Mouse (Mus musculus) hindbrain, embryonic 10.5 days (tissue): ENCODE data around the gene Zbtb11. TPM values are rescaled to one million over a fixed set of nuclear protein-coding genes. Genes with fewer than 3 reads are reported as not detected.
"Not testable (repeated sequence)": the region's sequence is repeated elsewhere in the genome, so short reads cannot be mapped to it uniquely, and the experiment has no call there.

Experiments used
- DNase-seq: peaks from one replicate; pipeline ENCODE4 v3.0.0-alpha.2; 2017; ENCODE audit warnings: low spot score
- H3K27ac ChIP-seq: fragments of 300-500 bp; sonication (generic); 2 replicates; pipeline ENCODE4 v1.5.1; 2016; ENCODE audit warnings: mild to moderate bottlenecking, moderate library complexity
- H3K27me3 ChIP-seq: fragments of 300-500 bp; sonication (generic); 2 replicates; pipeline ENCODE4 v1.6.1; 2016; ENCODE audit warnings: mild to moderate bottlenecking; ENCODE audit not compliant: poor library complexity, insufficient read depth, severe bottlenecking
- H3K36me3 ChIP-seq: fragments of 300-500 bp; sonication (generic); 2 replicates; pipeline ENCODE4 v1.6.1; 2016; ENCODE audit warnings: mild to moderate bottlenecking, moderate library complexity
- H3K4me1 ChIP-seq: fragments of 300-500 bp; sonication (generic); replicated peaks from 2 replicates; pipeline ENCODE4 v1.6.1; 2016; ENCODE audit warnings: mild to moderate bottlenecking
- H3K4me3 ChIP-seq: fragments of 300-500 bp; sonication (generic); 2 replicates; pipeline ENCODE4 v1.5.1; 2016; ENCODE audit warnings: mild to moderate bottlenecking, moderate library complexity
- H3K9me3 ChIP-seq: fragments of 300-500 bp; sonication (generic); 2 replicates; pipeline ENCODE4 v1.6.1; 2016; ENCODE audit warnings: mild to moderate bottlenecking, moderate library complexity
- WGBS: fragments of 180-500 bp; shearing (Covaris S2); methylation state at CpG from one replicate; pipeline ENCODE4 v1.1.7; 2016; 5-methylcytosine and 5-hydroxymethylcytosine counted together
- polyA plus RNA-seq: library from polyadenylated mRNA; unstranded; fragments of >200 nt; fragmentation: Nextera tagmentation; extraction: Ambion mirVana; gene quantifications from 2 replicates; pipeline ENCODE4 v1.2.1, GENCODE M21; 2016

Gene Zbtb11
- 15.3 and 15.8 TPM in 2 replicates for polyA plus RNA-seq

DNA sequence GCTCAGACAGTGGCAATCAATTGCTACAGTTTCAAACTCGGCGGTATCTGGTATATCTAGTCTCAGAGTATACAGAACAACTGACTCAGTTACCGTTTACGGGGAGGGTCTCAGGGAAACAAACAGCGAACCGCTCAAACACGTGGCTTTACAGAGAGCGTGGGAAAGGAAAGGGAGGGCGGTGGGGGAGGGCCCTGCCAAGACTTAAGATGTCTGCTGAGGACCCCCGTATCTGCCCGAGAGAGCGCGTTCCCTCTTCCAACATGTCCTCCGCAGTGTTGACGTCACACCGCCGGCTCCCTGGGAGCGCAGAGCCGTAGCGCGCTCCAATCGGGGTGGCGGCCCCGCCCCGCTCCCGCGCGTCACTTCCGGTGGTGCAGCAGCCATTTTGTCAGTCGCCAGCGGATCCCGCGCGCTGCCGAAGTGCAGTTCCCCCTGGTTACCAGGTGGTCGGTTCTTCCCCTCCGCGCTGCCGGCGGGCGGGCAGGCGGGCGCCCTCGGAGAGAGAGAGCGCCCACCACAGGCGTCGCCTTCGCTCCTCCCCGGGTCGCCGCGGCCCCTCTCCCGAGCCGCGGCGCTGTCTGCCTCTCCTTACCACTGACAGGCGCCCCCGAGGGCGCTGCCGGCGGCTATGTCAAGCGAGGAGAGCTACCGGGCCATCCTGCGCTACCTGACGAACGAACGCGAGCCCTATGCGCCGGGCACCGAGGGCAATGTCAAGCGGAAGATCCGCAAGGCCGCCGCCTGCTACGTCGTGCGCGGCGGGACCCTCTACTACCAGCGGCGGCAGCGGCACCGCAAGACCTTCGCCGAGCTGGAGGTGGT is at the start of gene Zbtb11:
Gene Zbtb11, plus strand, starts transcription at position 453 of the 825 bp plus-strand sequence.
- Histone ChIP-seq H3K27ac (peak within 1 kb of the TSS; percentile 92), H3K27me3 (no peaks in the 10 kb centered on the region), H3K36me3 (peaks cover 50% of the 10 kb centered on the region), H3K4me3 (peak within 1 kb of the TSS; percentile 99), H3K9me3 (no peaks in the 10 kb centered on the region), H3K4me1 (peaks cover 29% of the 10 kb centered on the region)
- under 1% methylated on average over 86 of the region's 86 CpGs for WGBS
- peak; percentile 99 for DNase-seq

DNA sequence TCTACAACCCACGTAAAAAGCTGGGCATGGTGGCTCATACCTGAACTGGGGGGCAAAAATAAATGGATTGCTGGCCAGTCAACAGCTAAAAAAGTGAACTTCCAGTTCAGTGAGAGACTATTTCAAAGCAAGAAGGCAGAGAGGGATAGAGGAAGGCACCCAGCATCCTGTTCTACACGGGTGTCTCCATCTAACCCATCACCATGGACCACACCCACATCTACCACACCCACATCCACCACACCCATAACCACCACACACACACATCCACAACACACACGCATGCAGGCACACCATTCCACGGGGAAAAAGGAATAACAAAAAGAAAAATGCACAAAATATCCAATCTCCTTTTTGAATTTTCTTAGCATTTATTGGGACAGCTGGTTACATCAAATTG is 49.7 kb upstream of the Zbtb11 start:
- no peaks in the 10 kb centered on the region for H3K9me3 ChIP-seq
- no peaks in the 10 kb centered on the region for H3K27me3 ChIP-seq
- H3K27ac ChIP-seq, result no peak overlapping the region
- peaks cover 96% of the 10 kb centered on the region for H3K36me3 ChIP-seq
- WGBS, result 87% methylated on average over 4 of the region's 4 CpGs
- no peak overlapping the region for H3K4me3 ChIP-seq
- DNase-seq, result no peak
- no peaks in the 10 kb centered on the region for H3K4me1 ChIP-seq

DNA sequence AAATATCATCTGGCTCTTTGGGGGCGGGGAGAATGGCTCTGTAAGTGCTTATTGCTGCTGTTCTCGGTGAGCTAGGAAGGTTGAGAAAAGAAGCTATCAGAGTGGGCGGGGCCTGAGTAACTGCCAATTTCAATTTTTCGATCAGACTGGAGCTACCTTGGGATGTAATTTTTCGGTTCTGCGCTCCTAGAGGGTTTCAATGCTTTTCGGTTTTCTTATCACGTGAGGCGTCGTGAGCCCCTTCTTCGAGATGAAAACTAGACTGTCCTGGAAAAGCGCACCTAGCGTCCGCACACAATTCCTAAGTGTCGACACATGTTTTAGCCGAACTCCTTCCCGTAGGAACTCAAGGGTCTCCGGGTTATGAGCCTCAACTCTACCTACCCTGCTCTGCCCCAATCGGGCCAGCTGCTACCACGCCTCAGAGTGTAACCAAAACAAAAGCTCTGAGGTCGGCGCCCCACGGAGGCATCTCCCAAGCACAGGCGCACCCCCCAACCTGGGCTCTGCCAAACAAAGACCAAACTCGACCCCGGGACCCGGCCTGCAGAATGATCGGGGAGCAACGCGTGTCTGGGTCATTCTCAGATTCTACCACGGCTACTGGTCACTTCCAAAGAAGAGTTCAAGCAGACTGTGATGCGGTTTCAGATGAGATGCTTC is 39.9 kb upstream of the Zbtb11 start:
- H3K4me3 ChIP-seq, result peak overlapping the region; percentile 82
- peaks cover 19% of the 10 kb centered on the region for H3K36me3 ChIP-seq
- H3K27ac ChIP-seq, result peak overlapping the region; percentile 93
- no peaks in the 10 kb centered on the region for H3K4me1 ChIP-seq
- 1% methylated on average over 32 of the region's 32 CpGs for WGBS
- no peak for DNase-seq
- no peaks in the 10 kb centered on the region for H3K27me3 ChIP-seq
- H3K9me3 ChIP-seq, result no peaks in the 10 kb centered on the region

DNA sequence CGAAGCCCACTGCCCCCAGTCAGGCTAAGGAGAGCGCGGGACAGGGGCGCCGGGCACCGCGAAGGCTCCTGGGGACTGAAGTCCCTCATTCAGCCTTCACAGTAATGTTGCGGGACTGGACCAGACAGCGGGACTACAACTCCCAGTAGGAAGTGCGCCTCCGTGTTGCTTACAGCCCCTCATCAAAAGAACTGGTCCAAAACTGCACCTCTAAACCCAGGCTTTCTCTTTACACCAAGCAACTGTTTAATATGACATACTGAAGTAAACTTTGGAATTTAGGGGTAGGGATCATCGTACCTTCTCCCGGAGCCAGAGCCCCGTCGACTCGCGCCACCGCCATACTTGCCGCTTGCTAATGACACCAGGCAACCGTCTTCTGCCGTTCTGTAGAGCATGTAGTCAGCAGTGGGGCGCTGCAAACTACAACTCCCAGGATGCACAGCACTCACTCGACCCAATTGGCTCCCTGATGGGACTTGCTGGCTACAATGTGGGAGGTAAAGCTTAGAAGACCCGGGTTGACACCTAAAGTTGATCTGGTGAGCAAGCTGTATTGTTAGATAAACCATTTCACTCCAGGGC is 39.1 kb upstream of the Zbtb11 start, which contains the start of gene Cep97:
Gene Cep97, minus strand, starts transcription at position 403 of the 585 bp plus-strand sequence.
- Histone ChIP-seq H3K27me3 (no peaks in the 10 kb centered on the region), H3K27ac (peak within 1 kb of the TSS; percentile 93), H3K4me1 (no peaks in the 10 kb centered on the region), H3K4me3 (peak within 1 kb of the TSS; percentile 82), H3K36me3 (peaks cover 12% of the 10 kb centered on the region), H3K9me3 (no peaks in the 10 kb centered on the region)
- under 1% methylated on average over 24 of the region's 24 CpGs for WGBS
- DNase-seq, result peak; percentile 91

DNA sequence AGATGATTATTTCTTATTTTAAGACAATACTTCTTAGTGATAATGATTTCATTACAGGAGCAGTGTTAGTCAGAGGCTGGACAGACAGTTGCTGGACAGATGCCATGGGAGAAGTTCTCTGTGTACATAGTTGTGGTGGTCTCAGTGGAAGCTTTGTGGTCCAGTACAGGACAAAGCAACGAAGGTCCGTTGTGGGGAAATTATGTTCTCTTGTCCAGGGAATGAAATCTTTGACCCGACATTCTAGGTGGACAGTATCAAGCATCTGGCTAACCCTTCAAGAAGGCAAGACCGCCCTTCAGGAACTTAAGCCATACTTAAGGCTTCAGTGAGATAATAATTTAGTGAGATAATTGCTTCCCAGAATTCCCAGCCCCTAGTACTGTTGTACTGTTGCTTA is 34.9 kb upstream of the Zbtb11 start:
- H3K4me3 ChIP-seq, result no peak overlapping the region
- WGBS, result 86% methylated on average over 4 of the region's 4 CpGs
- H3K27ac ChIP-seq, result no peak overlapping the region
- H3K4me1 ChIP-seq, result no peaks in the 10 kb centered on the region
- H3K9me3 ChIP-seq, result no peaks in the 10 kb centered on the region
- H3K27me3 ChIP-seq, result no peaks in the 10 kb centered on the region
- no peaks in the 10 kb centered on the region for H3K36me3 ChIP-seq
- DNase-seq, result no peak

DNA sequence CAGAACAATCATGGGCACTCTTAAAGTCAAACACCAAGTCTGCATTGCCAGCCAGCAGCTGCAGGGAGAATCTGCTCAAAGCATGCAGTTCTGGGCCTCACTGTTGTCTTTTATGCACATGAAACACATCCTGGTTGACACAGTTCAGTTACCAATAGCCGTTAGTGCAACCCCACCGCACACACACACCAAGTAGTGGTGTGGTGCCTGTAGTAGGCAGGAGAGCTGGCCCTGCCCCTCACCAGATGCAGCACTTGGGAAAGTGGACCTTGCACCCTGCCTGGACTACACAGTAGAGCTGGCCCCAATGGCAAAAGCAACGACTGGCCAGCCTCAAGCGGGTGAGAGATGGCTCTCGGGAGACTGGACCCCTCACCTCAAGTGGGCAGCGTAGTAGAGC is 34.0 kb upstream of the Zbtb11 start:
- no peak for DNase-seq
- H3K9me3 ChIP-seq, result no peaks in the 10 kb centered on the region
- no peak overlapping the region for H3K27ac ChIP-seq
- H3K4me3 ChIP-seq, result no peak overlapping the region
- no peaks in the 10 kb centered on the region for H3K4me1 ChIP-seq
- 90% methylated on average over 6 of the region's 6 CpGs for WGBS
- no peaks in the 10 kb centered on the region for H3K36me3 ChIP-seq
- H3K27me3 ChIP-seq, result no peaks in the 10 kb centered on the region

DNA sequence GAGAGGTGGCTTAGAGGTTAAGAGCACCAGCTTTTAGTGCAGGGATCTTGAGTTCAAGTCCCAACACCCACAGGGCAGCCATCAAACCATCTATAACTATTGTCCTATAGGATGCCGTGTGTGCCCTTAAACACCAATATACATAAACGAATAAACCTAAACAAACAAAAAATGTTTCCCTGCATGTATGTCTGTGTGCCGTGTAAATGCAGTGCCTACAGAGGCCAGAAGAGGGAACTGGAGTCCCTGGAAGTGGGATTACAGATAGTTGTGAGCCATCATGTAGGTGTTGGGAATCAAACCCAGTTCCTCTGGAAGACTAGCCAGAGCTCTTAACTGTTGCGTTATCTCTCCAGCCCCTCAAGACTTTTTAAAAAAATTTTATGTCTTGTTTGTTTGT is 32.9 kb upstream of the Zbtb11 start:
- Histone ChIP-seq H3K36me3 (no peaks in the 10 kb centered on the region), H3K27me3 (no peaks in the 10 kb centered on the region), H3K4me1 (no peaks in the 10 kb centered on the region), H3K9me3 (no peaks in the 10 kb centered on the region), H3K27ac (no peak overlapping the region), H3K4me3 (no peak overlapping the region)
- 88% methylated on average over 4 of the region's 4 CpGs for WGBS
- DNase-seq, result no peak

DNA sequence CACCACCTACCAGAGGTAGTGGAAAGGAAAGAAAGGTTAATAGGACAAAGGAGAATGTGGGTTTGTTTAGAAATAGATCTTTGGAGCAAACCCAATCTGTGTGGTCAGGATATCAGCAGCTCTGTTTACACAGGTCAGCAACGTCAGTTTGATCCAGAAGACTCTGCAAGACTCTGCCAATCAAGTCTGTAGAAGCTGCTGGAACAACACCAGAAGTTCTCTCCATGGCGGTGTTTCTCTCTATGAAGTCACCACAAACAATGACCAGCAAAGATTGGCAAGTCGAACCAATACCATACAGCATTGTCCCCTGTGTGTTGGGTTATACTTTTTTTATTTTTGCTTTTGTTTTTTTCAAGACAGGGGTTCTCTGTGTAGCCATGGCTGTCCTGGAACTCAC is 26.4 kb upstream of the Zbtb11 start:
- no peaks in the 10 kb centered on the region for H3K4me1 ChIP-seq
- DNase-seq, result no peak
- no peaks in the 10 kb centered on the region for H3K36me3 ChIP-seq
- H3K27ac ChIP-seq, result no peak overlapping the region
- no peaks in the 10 kb centered on the region for H3K9me3 ChIP-seq
- no peaks in the 10 kb centered on the region for H3K27me3 ChIP-seq
- H3K4me3 ChIP-seq, result no peak overlapping the region
- WGBS, result 82% methylated on average over 3 of the region's 3 CpGs

DNA sequence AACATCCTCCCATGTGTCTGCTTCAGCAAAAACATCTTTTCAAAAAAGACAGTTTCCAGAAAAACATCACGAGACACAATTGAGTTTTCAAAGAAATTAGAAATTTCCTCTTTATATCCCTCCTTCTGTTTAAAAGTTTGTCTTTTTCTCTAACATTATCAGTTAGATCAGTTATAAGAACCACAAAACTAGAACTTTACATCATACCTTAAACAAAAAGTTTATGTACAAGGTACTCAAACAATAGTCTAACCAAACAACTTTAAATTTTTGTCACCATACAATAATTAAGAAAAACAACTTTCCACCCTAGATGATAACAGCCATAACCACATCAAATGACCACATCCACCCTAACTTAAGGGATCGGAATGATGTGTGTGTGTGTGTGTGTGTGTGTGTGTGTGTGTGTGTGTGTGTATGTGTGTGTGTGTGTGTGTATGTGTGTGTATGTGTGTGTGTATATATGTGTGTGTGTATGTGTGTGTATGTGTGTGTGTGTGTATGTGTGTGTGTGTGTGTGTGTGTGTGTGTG is 25.7 kb upstream of the Zbtb11 start:
- not testable (repeated sequence) for H3K36me3 ChIP-seq, H3K27me3 ChIP-seq, H3K4me1 ChIP-seq, H3K4me3 ChIP-seq, H3K27ac ChIP-seq, DNase-seq, H3K9me3 ChIP-seq
- WGBS, result 90% methylated on average over 2 of the region's 2 CpGs

DNA sequence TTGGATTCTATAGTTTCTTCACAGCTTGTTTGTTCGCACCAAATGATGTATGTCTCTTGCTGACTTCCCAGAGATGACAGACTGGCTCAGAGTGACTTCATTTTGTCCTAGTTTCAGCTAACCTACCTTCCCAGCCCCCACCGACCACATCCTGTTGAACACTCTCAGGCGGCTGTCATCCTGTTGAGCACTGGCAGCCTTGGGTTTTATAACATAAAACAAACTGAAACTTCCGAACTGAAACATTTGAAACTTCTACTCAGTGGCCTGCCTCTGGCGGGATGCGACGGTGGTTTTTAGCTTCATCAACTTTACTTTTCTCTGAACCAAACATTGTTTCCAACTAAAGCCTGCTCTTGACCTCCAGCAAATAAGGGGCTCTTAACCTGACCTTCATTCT is 24.7 kb upstream of the Zbtb11 start:
- no peak overlapping the region for H3K27ac ChIP-seq
- WGBS, result 79% methylated on average over 7 of the region's 7 CpGs
- H3K4me1 ChIP-seq, result no peaks in the 10 kb centered on the region
- H3K9me3 ChIP-seq, result no peaks in the 10 kb centered on the region
- H3K36me3 ChIP-seq, result no peaks in the 10 kb centered on the region
- no peak overlapping the region for H3K4me3 ChIP-seq
- no peaks in the 10 kb centered on the region for H3K27me3 ChIP-seq
- no peak for DNase-seq

DNA sequence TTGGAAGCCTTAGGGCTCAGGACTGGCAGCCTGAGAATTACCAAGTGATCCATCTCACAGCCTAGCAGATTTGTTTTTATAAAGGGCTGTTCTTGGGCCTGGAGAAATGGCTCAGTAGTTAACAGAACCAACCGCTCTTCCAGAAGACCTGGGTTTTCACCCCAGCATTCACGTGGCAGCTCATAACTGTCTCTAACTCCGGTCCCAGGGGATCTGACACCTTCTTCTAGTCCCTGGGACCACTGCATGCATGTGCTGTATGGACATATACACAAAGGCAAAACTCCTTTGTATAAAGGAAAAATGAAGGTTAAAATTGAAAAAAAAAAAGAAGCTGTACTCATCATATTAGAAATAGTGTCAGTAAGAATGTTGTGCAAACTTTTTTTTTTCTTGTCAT is 23.2 kb upstream of the Zbtb11 start:
- no peaks in the 10 kb centered on the region for H3K9me3 ChIP-seq
- H3K36me3 ChIP-seq, result no peaks in the 10 kb centered on the region
- no peak overlapping the region for H3K27ac ChIP-seq
- H3K4me3 ChIP-seq, result no peak overlapping the region
- H3K4me1 ChIP-seq, result no peaks in the 10 kb centered on the region
- no peak for DNase-seq
- no peaks in the 10 kb centered on the region for H3K27me3 ChIP-seq
- WGBS, result 67% methylated on average over 3 of the region's 3 CpGs

DNA sequence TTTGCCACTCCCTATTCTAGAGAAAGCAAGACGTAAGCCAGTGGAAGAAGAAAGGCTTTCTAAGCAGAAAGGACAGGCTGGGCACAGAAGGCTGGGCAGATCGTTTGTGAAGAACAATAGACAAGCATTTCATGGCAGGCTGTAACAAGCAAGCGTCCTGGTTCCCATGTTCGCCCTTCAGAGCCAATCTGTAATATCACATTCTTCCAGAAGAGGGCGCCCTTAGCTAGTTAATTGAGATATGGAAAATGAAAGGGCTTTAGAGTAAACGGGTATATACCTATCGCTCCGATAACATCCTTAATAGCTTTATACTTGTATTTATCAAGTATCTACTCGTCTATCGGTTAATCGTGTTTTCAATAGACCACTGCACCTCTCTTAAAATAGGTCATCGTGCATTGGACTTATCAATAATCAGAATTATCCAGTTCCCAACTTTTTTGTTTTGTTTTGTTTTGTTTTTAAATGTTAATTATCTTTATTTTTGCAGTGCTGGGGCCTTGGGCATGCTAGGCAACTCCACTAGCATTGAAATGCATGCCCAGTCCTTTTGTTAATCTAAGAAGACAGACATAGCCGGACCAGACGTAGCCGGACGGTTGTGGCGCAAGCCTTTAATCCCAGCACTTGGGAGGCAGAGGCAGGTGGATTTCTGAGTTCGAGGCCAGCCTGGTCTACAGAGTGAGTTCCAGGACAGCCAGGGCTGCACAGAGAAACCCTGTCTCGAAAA is 22.6 kb upstream of the Zbtb11 start:
- DNase-seq, result peak; percentile 66
- WGBS, result 46% methylated on average over 19 of the region's 19 CpGs
- no peaks in the 10 kb centered on the region for H3K4me1 ChIP-seq
- no peaks in the 10 kb centered on the region for H3K9me3 ChIP-seq
- no peak overlapping the region for H3K27ac ChIP-seq
- no peaks in the 10 kb centered on the region for H3K27me3 ChIP-seq
- no peaks in the 10 kb centered on the region for H3K36me3 ChIP-seq
- no peak overlapping the region for H3K4me3 ChIP-seq
